Mouse (Mus musculus): ENCODE data around the gene Pdia5.

- no peak for TF ChIP-seq CTCF (IDR thresholded peaks at IDR 0.05; ENCODE audit: insufficient read depth, low read depth, low read length)
- TF ChIP-seq POLR2A (IDR thresholded peaks at IDR 0.05; ENCODE audit: insufficient read depth, low read depth, low read length) = peak; percentile 87
Measured at GRCm38 (mm10) chr16:35363150-35364062, 127.3 kb downstream of the Pdia5 start, which contains the start of gene Sec22a.

Measured in olfactory bulb, adult 2 months (tissue).